Mouse (Mus musculus) pancreas, adult 10 weeks (tissue): ENCODE data around the gene Tyw5. TPM values are rescaled to one million over a fixed set of nuclear protein-coding genes. Genes with fewer than 3 reads are reported as not detected.

Experiments
- polyA plus RNA-seq: library from polyadenylated mRNA; stranded (reverse); fragments of 350-450 nt; fragmentation: Illumina TruSeq; extraction: RNeasy Lipid Tissue Mini Kit (QIAGEN cat#74804); gene quantifications from one replicate; pipeline ENCODE4 v1.2.3, GENCODE M21; 2015; ENCODE audit warnings: low read depth, low replicate concordance; ENCODE audit not compliant: insufficient read depth

Tyw5 gene
- 3.1 TPM for polyA plus RNA-seq

DNA sequence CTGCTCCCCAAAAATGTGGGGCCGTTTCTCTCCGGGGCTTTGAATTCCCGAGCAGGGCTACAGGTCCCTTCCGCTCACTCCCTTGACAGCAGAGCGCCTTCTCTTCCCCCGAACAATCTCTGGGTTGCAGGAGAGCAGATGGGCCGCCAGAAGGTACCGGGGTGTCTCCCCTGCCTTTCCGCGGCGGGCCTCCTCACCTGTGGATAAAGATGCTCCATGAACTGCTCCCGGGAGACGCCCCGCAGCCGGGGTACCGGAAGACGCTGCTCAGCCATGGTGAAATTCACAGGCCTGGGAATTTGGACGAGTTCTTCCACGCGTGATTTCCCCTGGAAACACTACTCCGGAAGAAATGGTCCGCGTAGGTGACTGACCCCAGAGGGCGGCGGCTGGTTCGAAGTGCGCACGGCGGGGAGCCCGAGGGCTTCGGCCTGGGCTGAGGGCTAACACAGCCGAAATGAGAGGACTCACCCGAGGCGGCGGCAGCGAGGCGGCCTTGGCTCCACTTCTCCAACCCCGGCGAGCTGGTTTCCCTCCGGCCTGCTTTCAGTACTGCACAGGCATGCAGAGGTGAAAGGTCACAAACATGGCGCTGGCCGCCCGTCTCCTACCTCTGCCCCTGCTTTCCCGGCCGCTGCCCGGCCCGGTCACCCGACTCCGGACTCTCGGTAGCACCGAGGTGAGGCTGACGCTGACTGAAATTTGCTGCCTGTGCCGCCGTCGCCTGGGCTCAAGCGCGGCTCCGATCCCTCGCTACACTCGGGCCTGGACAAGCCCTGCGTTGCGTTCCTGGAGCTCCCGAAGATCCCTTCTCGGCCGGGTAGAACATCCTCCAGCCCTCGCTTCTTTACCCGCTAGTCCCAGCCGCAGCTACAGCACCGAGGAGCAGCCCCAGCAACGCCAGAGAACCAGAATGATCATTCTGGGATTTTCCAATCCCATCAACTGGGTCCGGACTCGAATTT, at the start of gene Tyw5, which contains the start of gene Maip1:
Gene Tyw5, minus strand, starts transcription at position 915 of the 965 bp plus-strand sequence.
Gene Maip1, plus strand, starts transcription at position 142 of the 965 bp plus-strand sequence.

GRCm38 (mm10) chr1:57377376-57378341, 29.2 kb downstream of the Tyw5 start, which contains the start of gene 1700066M21Rik:
Gene 1700066M21Rik, plus strand, starts transcription at chr1:57377620.

Other genes starting within 250 kb of the Tyw5 start
- 1.2 TPM for gene 1700066M21Rik, start 29.5 kb downstream of the Tyw5 start, polyA plus RNA-seq
- 1.6 TPM for gene Maip1, start 773 bp downstream of the Tyw5 start, polyA plus RNA-seq